Mouse (Mus musculus) lung, adult 2 months (tissue): ENCODE data around the gene Tmem80.
A peak's percentile ranks its signal among the peaks of the same experiment; 100 is the strongest.

Experiments
- CTCF ChIP-seq: fragments of 200-500 bp; IDR thresholded peaks from 2 replicates; pipeline ENCODE4 v1.5.1; 2011; ENCODE audit warnings: mild to moderate bottlenecking, low read length, control low read depth; ENCODE audit not compliant: insufficient read depth
- POLR2A ChIP-seq: fragments of 200-500 bp; IDR thresholded peaks from 2 replicates; pipeline ENCODE4 v1.6.1; 2011; ENCODE audit warnings: low read depth, mild to moderate bottlenecking, control low read depth, low read length, borderline replicate concordance; ENCODE audit errors: extremely low read depth

DNA sequence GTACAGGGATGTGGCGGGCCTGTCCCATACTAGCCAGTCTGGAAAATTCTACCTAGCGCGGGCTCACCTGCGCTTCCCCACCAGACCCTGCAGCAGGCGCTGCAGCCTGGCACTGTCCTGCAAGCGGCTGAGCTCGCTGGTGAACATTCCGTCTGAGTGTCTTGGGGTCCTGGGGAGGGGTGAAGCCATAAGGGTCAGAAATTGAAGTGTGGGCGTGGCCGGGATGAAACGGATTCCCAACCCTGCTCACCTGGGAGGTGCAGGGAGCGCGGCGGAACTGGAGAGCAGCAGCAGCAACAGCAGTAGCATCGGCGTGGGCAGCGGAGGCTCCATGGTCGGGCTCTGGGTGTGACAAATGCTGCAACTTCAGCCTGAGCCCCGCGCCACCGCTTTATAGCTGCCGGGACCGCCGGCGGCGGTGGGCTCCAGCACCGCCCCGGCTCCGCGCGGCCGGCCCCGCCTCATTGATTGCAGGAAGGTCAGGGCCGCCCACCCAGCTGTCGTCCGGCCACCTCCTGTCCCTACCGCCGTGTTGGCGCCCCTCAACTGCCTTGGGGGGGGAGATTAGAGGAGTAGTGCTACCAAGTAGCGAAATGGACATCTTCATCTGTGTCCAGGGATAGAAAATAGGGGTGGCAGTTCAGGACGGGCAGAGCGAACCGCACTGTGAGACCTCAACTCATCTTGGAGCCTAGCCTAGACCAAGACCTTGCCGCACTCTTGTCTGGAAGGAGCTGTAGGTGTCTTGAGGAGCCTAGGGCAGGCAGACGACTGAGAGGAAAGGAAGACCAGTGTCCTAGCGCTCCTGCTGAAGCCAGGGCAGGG lies 48.6 kb upstream of the Tmem80 start, which contains the start of gene Sct:
- TF ChIP-seq CTCF (peak; percentile 33), POLR2A (no peak)
